Mouse (Mus musculus): ENCODE data around the gene Mthfsd. TPM values are rescaled to one million over a fixed set of nuclear protein-coding genes. Genes with fewer than 3 reads are reported as not detected.
A peak's percentile ranks its signal among the peaks of the same experiment; 100 is the strongest.
"Not testable (repeated sequence)": the region's sequence is repeated elsewhere in the genome, so short reads cannot be mapped to it uniquely, and the experiment has no call there.

Gene Mthfsd
- 58.3 and 63.3 TPM in 2 replicates for polyA plus RNA-seq (2011; ENCODE audit: insufficient read length, low read depth, missing spikeins)

DNA sequence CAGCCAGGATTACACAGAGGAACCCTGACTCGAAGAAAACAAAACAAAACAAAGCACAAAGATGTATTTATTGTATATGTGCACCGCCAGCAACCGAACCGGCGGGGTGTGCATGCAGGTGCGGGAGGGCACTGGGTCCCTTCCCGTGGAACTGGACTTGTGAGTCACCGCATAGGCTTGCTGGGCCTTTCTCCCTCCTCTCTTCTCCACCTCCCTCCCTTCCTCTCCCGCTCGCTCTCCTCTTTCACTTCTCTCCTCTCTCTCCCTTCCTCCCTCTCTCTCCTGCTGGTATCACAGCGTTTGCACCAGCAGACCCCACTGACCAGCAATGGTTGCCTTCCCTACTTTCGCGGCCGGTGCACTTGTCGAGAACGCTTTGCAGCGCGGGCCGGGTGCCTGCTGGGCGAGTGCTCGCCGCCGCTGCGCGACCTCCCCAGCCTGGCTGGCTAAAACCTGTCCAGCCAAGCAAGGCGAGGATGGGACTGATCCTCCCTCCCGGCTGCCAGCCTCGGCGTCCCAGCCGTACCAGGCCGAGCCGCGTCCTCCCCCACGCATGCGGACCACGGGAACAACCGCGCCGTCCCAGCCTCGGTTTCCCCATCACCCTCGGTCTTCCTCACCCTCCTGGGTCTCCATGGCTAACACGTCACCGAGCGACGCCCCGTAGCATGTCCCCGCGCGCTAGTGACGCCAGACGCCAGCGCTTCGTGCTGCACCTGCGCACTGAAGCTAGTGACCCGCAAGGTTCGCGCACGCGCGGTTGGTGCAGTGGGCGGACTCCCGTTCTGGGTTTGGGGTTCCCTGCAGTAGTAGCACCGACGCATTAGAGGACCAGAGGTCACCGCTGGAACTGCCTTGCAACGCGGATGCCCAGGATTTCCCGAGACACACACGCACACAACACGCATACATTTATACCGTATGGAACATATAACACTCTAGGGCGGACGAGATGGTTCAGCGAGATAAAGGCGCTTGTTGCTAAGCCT is at the start of gene Mthfsd:
Mthfsd (minus strand) TSS at position 725 of the 989 bp plus-strand sequence.
- Histone ChIP-seq H3K27ac (ENCODE audit: insufficient read depth, low read length) (peak within 1 kb of the TSS; percentile 63), H3K4me3 (ENCODE audit: insufficient read depth, low read length) (peak within 1 kb of the TSS; percentile 95), H3K4me1 (ENCODE audit: control insufficient read depth, insufficient read depth, low read length) (peaks cover 7% of the 10 kb centered on the region)
- no peak for TF ChIP-seq CTCF (IDR thresholded peaks at IDR 0.05; ENCODE audit: borderline replicate concordance, insufficient read depth, low read length)
- peak; percentile 99 for TF ChIP-seq POLR2A (IDR thresholded peaks at IDR 0.05; ENCODE audit: low read depth, low read length)

DNA sequence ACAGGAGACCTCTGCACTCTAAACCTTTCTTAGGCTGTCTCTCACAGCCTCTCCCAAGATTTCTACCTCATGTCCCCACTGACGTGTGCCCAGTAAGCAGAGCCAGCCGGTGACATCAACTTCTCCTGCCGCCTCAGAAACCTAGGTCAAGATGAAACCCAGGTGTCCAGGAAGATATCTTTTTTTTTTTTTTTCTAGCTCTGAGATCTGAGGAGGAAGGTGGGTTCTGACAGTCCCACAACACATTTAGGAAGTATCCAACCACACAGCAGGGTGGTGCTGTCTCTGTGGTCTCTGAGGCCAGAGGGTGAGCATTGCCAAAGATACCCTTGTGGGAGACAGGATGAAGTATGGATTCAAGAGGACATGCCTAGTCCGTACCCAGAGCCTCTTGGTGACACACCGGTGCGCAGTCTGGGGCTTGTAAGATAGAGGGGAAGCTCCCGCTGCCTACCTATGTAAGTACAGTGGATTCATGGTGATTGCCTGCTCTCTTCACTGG is 48.8 kb upstream of the Mthfsd start:
- no peak overlapping the region for H3K27ac ChIP-seq (ENCODE audit: insufficient read depth, low read length)
- TF ChIP-seq POLR2A (IDR thresholded peaks at IDR 0.05; ENCODE audit: low read depth, low read length), result no peak
- no peak for TF ChIP-seq CTCF (IDR thresholded peaks at IDR 0.05; ENCODE audit: borderline replicate concordance, insufficient read depth, low read length)
- peaks cover 3% of the 10 kb centered on the region; the same call in 1 of the 2 replicates for H3K4me1 ChIP-seq (ENCODE audit: control insufficient read depth, insufficient read depth, low read length)

DNA sequence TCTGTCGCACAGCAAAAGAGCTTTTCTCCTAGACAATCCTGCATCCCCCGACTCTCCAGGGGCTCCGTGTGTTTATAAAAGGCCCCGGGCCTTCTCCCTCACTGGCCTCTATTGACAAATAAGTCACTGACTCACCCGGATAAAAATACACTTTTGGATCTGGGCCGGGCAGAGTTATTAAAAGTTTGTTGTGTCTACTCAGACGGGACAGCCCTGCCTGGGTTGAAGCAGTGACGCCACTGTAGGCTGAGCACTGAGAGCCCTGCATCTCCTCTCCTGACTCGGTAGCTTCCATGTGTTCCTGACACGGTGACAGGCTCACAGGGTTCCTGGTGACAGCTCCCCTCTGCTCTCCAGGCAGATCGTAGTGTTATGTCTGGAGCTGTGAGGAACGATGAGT is 44.2 kb upstream of the Mthfsd start:
- no peak for TF ChIP-seq POLR2A (IDR thresholded peaks at IDR 0.05; ENCODE audit: low read depth, low read length)
- no peak for TF ChIP-seq CTCF (IDR thresholded peaks at IDR 0.05; ENCODE audit: borderline replicate concordance, insufficient read depth, low read length)
- Histone ChIP-seq H3K4me1 (ENCODE audit: control insufficient read depth, insufficient read depth, low read length) (peaks cover 3% of the 10 kb centered on the region; the same call in 1 of the 2 replicates), H3K4me3 (ENCODE audit: insufficient read depth, low read length) (no peak overlapping the region), H3K27ac (ENCODE audit: insufficient read depth, low read length) (no peak overlapping the region)

More for the DNA sequence above, 48.8 kb upstream of the Mthfsd start:
- no peak overlapping the region for H3K4me3 ChIP-seq (ENCODE audit: insufficient read depth, low read length)

DNA sequence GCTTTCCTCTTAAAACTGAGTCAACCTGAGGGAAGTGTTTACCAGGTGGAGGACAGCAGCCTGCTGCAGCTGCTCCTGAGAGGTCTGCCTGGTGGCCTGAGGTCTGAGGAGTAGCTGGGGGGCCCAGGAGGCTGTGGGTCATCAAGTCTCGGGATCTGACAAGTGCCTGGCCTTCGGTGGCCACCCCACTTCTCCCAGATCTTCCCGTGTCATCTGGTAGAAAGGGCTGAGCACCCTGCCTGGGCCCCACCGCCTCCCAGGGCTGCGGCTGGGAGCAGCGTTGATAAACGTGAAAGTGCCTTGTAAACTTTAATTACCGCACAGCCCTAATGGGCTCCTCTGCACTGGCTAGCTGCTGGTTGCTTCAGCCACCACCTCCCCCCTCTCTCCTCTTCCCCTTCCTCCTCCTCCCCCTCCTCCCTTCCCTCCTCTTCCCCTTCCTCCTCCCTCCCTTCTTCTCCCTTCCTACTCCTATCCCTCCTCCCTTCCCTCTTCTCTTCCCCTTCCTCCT is 40.4 kb upstream of the Mthfsd start:
- TF ChIP-seq POLR2A (IDR thresholded peaks at IDR 0.05; ENCODE audit: low read depth, low read length) (no peak), CTCF (IDR thresholded peaks at IDR 0.05; ENCODE audit: borderline replicate concordance, insufficient read depth, low read length) (no peak)
- Histone ChIP-seq H3K4me1 (ENCODE audit: control insufficient read depth, insufficient read depth, low read length) (peaks cover 3% of the 10 kb centered on the region; the same call in 1 of the 2 replicates), H3K27ac (ENCODE audit: insufficient read depth, low read length) (no peak overlapping the region), H3K4me3 (ENCODE audit: insufficient read depth, low read length) (no peak overlapping the region)

DNA sequence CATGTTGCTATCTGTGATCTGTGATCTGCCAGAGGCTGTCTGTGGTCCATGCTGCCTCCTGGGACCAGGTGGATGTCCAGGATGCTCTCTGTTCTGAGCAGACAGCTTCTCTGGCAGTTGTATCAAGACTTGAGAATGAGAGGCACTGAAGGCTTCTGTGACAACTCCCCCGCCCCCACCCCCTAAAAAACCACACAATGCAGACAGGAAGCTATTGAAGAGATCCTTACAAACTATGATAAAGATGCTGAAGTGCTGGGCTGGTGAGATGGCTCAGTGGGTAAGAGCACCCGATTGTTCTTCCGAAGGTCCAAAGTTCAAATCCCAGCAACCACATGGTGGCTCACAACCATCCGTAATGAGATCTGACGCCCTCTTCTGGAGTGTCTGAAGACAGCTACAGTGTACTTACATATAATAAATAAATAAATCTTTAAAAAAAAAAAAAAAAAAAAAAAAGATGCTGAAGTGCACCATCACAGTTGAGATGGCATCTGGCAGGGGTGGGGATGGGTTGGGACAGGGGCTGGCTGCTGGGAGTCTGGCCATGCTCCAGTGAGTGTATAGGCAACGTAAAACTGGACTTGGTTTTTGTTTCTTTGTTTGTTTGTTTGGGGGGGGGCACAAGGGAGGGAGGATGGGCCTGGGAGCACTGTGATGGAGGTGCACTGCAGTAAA is 37.4 kb upstream of the Mthfsd start:
- not testable (repeated sequence) for H3K27ac ChIP-seq (ENCODE audit: insufficient read depth, low read length); H3K4me3 ChIP-seq (ENCODE audit: insufficient read depth, low read length); H3K4me1 ChIP-seq (ENCODE audit: control insufficient read depth, insufficient read depth, low read length)

DNA sequence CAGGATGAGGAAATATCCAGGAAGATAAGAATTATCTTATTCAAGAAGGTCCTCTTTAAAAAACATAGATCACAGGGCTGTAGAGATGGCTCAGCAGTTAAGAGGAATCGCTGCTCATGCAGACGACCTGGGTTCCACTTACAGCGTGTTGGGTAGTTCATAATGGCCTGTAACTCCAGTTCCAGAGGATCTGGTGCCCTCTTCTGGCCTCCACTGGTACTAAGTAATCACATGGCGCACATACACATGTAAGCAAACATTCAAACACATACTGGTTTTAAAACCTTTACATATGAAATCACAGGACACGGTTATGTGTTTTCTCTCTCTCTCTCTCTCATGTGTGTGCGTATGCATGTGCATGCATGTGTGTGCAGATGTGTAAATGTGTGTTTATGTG is 28.7 kb upstream of the Mthfsd start:
- H3K4me3 ChIP-seq (ENCODE audit: insufficient read depth, low read length), result no peak overlapping the region
- H3K4me1 ChIP-seq (ENCODE audit: control insufficient read depth, insufficient read depth, low read length), result peaks cover 7% of the 10 kb centered on the region
- H3K27ac ChIP-seq (ENCODE audit: insufficient read depth, low read length), result no peak overlapping the region
- TF ChIP-seq POLR2A (IDR thresholded peaks at IDR 0.05; ENCODE audit: low read depth, low read length) (no peak), CTCF (IDR thresholded peaks at IDR 0.05; ENCODE audit: borderline replicate concordance, insufficient read depth, low read length) (no peak)

DNA sequence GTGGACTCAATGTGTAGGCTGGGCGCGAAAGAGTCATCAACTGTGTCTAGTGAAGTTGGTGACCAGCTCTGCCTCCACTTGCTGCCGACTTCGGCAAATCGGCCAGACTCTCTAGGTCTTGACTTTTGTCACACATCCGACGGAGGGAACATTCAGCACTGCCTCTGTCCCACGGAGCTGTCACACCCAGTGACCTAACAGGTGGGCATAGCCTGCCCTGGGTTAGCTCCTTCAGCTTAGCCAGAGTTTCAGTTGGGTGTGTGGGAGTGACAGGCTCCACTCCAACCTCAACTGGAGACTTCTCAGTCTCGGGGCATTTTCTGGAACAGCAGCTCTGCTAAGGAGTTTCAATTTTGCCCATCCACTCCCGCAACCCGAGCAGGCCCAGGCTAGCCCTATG is 26.3 kb upstream of the Mthfsd start:
- Histone ChIP-seq H3K27ac (ENCODE audit: insufficient read depth, low read length) (peak overlapping the region; percentile 9; the same call in 1 of the 2 replicates), H3K4me3 (ENCODE audit: insufficient read depth, low read length) (no peak overlapping the region), H3K4me1 (ENCODE audit: control insufficient read depth, insufficient read depth, low read length) (0 out of 2 replicates have a peak, but pooled peaks cover 3% of the 10 kb centered on the region)
- no peak for TF ChIP-seq POLR2A (IDR thresholded peaks at IDR 0.05; ENCODE audit: low read depth, low read length)

DNA sequence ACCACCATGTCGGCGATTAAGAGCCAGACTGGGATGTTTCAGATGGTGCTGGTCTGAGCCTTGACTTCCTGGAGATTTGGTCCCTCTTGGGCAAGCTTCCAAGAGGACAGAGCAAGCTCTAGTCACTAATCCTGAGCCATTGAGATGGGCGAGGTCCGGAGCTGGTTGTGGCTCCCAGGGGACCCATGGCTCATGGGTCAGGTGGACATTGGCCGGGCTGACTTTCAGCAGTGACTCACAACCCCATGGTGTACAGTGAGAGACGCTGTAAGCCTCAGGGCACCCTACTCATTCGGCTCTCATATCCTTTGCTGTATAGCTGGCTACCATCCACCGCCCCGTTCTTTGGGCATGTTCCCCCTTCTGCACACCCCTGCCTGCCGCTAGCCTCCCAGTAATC is 25.9 kb upstream of the Mthfsd start:
- TF ChIP-seq CTCF (IDR thresholded peaks at IDR 0.05; ENCODE audit: borderline replicate concordance, insufficient read depth, low read length) (no peak), POLR2A (IDR thresholded peaks at IDR 0.05; ENCODE audit: low read depth, low read length) (no peak)
- Histone ChIP-seq H3K4me1 (ENCODE audit: control insufficient read depth, insufficient read depth, low read length) (0 out of 2 replicates have a peak, but pooled peaks cover 3% of the 10 kb centered on the region), H3K27ac (ENCODE audit: insufficient read depth, low read length) (peak overlapping the region; percentile 9; the same call in 1 of the 2 replicates), H3K4me3 (ENCODE audit: insufficient read depth, low read length) (no peak overlapping the region)

DNA sequence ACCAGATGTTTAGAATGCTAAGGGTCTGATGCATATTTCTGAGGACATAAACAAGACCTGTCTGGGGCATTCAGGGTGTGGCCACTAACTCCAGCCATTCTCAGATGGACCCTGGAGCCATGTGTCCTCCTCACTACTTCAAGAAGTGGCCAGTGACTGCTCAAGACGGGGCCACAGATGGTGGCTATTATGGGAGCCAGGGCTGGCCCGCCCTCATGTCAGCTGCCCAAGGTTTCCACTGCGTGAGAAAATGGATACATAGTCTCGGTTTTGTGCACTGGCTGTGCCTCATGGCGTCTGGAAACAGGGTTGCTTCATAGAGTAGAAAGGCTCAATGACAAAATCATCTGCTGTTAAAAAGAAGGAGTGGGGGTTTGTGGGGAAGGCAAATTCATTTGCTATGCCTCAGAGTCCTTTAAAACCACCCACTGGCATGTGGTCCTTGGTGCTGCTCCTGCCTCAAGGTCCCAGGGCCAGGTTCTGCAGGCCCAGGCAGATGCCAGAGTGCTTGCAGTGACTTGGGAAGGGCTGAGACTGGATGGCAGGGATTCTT is 24.8 kb upstream of the Mthfsd start:
- H3K4me3 ChIP-seq (ENCODE audit: insufficient read depth, low read length), result no peak overlapping the region
- H3K4me1 ChIP-seq (ENCODE audit: control insufficient read depth, insufficient read depth, low read length), result 0 out of 2 replicates have a peak, but pooled peaks cover 3% of the 10 kb centered on the region
- H3K27ac ChIP-seq (ENCODE audit: insufficient read depth, low read length), result peak overlapping the region; percentile 62; the same call in 1 of the 2 replicates
- TF ChIP-seq POLR2A (IDR thresholded peaks at IDR 0.05; ENCODE audit: low read depth, low read length), result no peak
- TF ChIP-seq CTCF (IDR thresholded peaks at IDR 0.05; ENCODE audit: borderline replicate concordance, insufficient read depth, low read length), result no peak
